Mouse (Mus musculus) lung, postnatal 10 days (tissue): ENCODE data around the gene Clec1b.

ENCODE experiments used
- DNase-seq: peaks from one replicate; pipeline ENCODE4 v3.0.0; 2021

Gene Clec1b

GRCm38 (mm10) chr6:129396997-129397396 lies at the start of gene Clec1b:
Gene Clec1b, plus strand, starts transcription at chr6:129397297.
- no peak for DNase-seq

- DNase-seq, result no peak
Observed at GRCm38 (mm10) chr6:129349524-129350352, 47.4 kb upstream of the Clec1b start.

DNA sequence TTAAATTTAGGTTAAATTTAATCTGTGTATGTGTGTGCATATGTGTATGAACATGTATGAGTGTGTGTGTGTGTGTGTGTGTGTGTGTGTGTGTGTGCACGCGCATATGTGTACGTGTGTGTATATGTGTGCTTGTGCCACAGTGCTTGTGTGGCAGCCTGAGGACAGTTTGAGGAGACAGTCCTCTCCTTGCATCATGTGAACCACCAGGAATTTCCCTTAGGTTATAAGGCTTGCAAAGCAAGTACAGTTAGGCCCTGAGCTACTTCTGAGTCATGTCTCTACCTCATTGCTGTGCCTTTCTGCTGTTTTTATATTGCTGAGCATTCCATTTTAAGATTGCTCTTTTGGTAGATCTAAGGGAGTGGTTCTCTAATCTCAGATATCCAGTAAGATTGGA lies 46.0 kb upstream of the Clec1b start:
- no peak for DNase-seq

- no peak for DNase-seq
Observed at GRCm38 (mm10) chr6:129355774-129356173, 41.3 kb upstream of the Clec1b start.

DNA sequence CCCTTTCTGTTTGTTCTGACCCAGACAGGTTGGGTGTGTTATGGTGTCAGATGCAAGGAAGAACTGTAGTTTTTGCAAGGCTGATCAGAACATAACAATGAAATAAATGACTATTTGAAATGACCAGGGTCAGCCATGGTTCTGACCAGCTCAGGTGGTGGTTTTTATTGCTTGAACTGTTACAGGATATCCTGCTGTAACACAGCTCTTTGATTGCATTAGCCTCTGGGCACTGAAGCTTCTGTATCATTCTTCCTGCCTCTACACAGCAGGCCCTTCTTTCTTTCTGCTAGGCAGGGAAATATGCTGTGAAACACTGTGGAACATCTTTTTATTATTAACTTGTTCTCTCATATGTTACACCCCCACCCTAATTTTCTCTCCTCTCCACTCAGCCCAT lies 40.7 kb upstream of the Clec1b start:
- DNase-seq, result no peak

- no peak for DNase-seq
Observed at GRCm38 (mm10) chr6:129359515-129359914, 37.6 kb upstream of the Clec1b start.

DNA sequence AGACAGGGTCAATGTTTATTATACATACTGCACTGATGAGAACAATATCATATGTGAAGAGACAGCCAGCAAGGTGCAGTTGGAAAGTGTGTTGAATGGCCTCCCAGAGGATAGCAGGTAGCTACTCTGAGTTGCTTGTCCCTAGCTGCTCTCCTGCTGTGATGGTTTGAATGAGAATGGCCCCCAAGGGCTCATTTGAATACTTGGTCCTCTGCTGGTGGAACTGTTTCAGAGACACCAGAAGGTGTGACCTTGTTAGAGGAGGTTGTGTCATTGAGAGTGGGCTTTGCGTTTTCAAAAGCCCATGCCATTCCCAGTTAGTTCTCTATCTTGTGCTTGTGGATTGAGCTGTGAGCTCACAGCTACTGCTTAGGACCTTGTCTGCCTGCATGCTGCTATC lies 33.2 kb upstream of the Clec1b start:
- no peak for DNase-seq

GRCm38 (mm10) chr6:129365959-129366359 lies 31.1 kb upstream of the Clec1b start:
- peak; percentile 66 for DNase-seq

DNA sequence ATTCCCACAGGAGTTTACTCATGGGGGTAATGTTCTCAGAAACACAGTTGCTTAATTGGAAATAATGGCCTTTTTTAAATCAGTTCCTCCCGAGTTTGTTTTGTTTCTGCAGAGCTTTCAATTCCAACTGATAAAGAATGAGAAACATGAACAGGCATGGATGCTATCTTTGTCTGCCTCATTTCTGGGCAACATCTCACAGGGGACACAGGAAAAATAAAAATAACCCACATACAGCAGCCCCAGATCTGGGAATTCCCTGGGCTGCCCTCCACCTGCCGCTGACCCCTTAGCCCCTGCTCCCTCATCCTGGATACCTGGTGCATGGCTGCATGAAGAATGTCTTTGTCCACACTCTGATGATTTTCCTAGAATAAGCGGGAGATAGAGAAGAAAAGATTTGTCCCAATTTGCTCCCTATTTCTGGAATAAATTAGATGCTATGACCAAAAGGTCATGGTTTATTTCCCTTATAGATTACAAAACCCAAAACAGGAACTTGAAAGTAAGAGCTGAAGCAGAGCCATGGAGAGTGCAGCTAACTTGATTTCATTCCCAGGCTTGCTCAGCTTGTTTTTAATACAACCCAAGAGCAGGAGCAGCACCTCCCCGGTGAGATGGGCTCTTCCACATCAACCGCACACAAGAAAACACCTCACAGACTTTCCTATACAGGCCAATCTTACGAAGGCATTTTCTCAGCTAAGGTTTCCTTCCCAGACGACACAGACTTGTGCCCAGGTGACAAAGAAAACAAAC lies 27.5 kb upstream of the Clec1b start:
- DNase-seq, result no peak

- no peak for DNase-seq
Observed at GRCm38 (mm10) chr6:129374937-129375471, 22.1 kb upstream of the Clec1b start.

GRCm38 (mm10) chr6:129380454-129380853 lies 16.6 kb upstream of the Clec1b start:
- no peak for DNase-seq

- DNase-seq, result no peak
Observed at GRCm38 (mm10) chr6:129381736-129382135, 15.4 kb upstream of the Clec1b start.

DNA sequence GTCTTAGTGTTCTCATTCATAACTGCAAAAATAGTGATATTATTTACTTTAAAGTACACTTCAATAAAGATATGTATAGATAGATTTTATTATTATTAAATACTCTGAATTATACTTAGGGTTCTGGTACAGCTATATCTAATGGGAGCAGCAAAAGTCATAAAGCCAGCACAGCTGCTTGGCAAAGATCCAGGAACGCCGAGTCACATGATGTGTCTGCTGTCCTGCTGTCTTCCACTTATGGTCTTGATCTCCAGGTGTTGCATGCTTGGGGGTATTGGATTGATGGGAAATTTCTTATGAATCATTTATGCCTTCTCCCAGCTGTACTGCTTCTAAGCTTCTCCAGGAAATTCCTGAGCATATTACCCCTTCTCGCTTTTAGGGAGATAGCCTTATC lies 13.6 kb upstream of the Clec1b start:
- no peak for DNase-seq

GRCm38 (mm10) chr6:129385000-129385399 lies 12.1 kb upstream of the Clec1b start:
- no peak for DNase-seq

DNA sequence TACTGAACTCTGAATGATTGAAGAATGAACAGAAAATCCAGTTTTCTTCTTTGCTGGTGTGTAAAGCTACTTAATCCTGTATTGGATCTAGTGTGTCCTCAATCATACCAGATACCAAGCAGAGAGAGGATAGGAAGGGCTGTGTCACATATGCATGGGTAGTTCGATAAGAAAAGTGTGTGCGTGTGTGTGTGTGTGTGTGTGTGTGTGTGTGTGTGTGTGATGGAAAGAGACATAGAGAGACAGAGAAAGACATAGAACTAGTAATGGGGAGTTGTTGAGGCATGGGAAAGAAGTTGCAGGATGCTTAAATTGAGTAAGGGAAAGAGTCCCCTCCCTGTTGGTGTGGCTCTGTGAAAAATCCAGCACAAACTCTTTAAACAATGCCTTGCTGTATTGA lies 11.3 kb upstream of the Clec1b start, which contains the start of gene Clec12b:
Clec12b (minus strand) TSS at position 101 of the 400 bp plus-strand sequence.
- DNase-seq, result no peak

- DNase-seq, result no peak
Observed at GRCm38 (mm10) chr6:129393087-129393720, 3.9 kb upstream of the Clec1b start.

DNA sequence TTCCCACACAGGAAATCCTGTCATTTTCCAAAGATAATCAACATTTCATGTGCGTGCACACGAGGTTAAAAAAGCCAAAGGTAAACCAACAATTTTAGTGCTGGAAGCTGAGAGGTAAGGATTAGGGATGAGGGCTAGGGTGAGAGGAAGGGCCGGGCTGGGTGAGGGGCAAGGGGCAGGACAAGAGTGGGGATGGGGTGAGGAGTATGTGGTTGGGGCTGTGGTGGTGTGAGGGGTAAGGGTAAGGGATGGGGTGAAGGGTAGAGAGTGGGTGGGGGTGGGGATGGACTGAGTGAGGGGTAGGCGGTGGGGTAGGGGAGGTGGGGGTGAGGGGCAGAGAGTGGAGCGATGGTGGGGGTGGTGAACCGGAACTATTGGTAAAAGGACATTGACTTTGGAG lies 3.4 kb upstream of the Clec1b start:
- DNase-seq, result no peak

DNA sequence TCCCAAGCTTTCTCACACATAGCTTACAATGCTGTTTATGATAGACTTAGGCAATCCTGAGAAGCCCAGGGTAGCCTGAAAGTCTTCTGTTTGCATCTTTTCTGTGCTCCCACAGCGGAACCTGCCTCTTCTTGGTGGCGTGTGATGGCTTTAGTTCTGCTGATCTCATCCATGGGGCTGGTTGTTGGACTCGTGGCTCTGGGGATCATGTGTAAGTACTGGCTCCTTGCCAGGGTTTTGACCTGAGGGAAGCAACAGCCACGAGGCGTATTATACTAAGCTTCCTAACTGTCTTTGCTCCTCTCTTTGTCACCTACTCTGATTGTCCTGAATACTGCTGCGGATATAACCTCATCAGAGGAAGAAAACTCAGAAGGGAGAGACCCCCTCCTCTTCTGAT lies 2.8 kb downstream of the Clec1b start:
- DNase-seq, result peak; percentile 43

- DNase-seq, result no peak
Observed at GRCm38 (mm10) chr6:129402404-129402803, 5.3 kb downstream of the Clec1b start.

- no peak for DNase-seq
Observed at GRCm38 (mm10) chr6:129403391-129403790, 6.3 kb downstream of the Clec1b start.

DNA sequence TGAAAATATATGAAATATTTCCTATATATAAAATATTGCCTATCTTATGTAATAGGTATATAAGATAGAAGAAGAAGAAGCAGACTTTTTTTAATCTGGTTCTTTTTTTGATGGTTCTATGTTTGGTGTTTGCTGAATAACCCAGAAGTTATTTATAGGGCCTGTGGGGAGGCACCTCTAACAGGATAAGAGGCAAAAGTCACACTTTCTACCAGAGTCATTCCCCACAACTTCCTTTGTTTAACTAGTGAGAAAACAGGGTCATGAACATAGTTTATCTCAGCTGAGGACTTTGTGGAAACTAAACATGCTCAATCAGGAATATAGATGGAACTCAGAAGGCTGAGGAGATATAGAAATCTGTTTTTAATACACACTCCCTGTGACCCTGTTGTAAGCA lies 8.9 kb downstream of the Clec1b start:
- no peak for DNase-seq

DNA sequence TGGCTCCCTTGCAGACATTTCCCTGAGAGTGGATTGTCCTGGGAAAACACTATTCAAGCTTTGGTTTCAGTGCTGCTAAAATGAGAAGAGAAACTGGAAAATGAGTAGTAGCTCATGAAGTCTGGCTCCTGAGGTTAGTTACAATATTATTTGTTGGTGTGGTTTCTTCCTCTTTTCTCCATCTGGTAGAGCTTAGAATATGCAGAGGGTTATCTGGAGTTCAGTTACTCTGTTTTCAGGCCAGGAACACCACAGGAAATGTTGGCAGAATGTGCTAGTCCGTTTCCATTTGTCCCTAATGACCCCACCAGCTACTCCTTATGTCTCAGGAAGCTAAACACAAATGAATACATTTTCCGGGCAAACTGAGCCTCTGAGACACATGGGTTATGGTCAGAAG lies 10.2 kb downstream of the Clec1b start:
- DNase-seq, result no peak

- DNase-seq, result no peak
Observed at GRCm38 (mm10) chr6:129408562-129408961, 11.5 kb downstream of the Clec1b start, which contains the start of gene Clec9a. Gene Clec9a, plus strand, starts transcription at chr6:129408862.
